Mouse (Mus musculus): ENCODE results near the gene Elavl2.
"Not testable (repeated sequence)": the region's sequence is repeated elsewhere in the genome, so short reads cannot be mapped to it uniquely, and the experiment has no call there.

Gene Elavl2

GRCm38 (mm10) chr4:91334177-91334576 is 66.4 kb downstream of the Elavl2 start:
- no peak for DNase-seq (ENCODE audit: low spot score in 2 of 2)

- no peak for DNase-seq (ENCODE audit: low spot score in 2 of 2)
These were observed 89.8 kb downstream of the Elavl2 start for GRCm38 (mm10) chr4:91310801-91311200.

- no peak for DNase-seq (ENCODE audit: low spot score in 2 of 2)
These were observed 102.9 kb downstream of the Elavl2 start for GRCm38 (mm10) chr4:91297706-91298105.

- no peak for DNase-seq (ENCODE audit: low spot score in 2 of 2)
These were observed 105.3 kb downstream of the Elavl2 start for GRCm38 (mm10) chr4:91295317-91295716.

GRCm38 (mm10) chr4:91291526-91291925 is 109.1 kb downstream of the Elavl2 start:
- no peak for DNase-seq (ENCODE audit: low spot score in 2 of 2)

GRCm38 (mm10) chr4:91290373-91290772 is 110.2 kb downstream of the Elavl2 start:
- DNase-seq (ENCODE audit: low spot score in 2 of 2): no peak

GRCm38 (mm10) chr4:91289151-91289550 is 111.4 kb downstream of the Elavl2 start:
- no peak for DNase-seq (ENCODE audit: low spot score in 2 of 2)

GRCm38 (mm10) chr4:91268390-91268789 is 132.2 kb downstream of the Elavl2 start:
- DNase-seq (ENCODE audit: low spot score in 2 of 2): no peak

- no peak for DNase-seq (ENCODE audit: low spot score in 2 of 2)
These were observed 136.7 kb downstream of the Elavl2 start for GRCm38 (mm10) chr4:91263733-91264440.

GRCm38 (mm10) chr4:91262839-91263238 is 137.7 kb downstream of the Elavl2 start:
- no peak for DNase-seq (ENCODE audit: low spot score in 2 of 2)

GRCm38 (mm10) chr4:91260622-91261021 is 140.0 kb downstream of the Elavl2 start:
- DNase-seq (ENCODE audit: low spot score in 2 of 2): no peak

- DNase-seq (ENCODE audit: low spot score in 2 of 2): no peak
These were observed 151.9 kb downstream of the Elavl2 start for GRCm38 (mm10) chr4:91248650-91249049.

- DNase-seq (ENCODE audit: low spot score in 2 of 2): not testable (repeated sequence)
These were observed 155.4 kb downstream of the Elavl2 start for GRCm38 (mm10) chr4:91245136-91245535.

- DNase-seq (ENCODE audit: low spot score in 2 of 2): no peak
These were observed 156.0 kb downstream of the Elavl2 start for GRCm38 (mm10) chr4:91244554-91244953.

GRCm38 (mm10) chr4:91243896-91244295 is 156.7 kb downstream of the Elavl2 start:
- DNase-seq (ENCODE audit: low spot score in 2 of 2): no peak

- no peak for DNase-seq (ENCODE audit: low spot score in 2 of 2)
These were observed 161.7 kb downstream of the Elavl2 start for GRCm38 (mm10) chr4:91238739-91239485.

GRCm38 (mm10) chr4:91236976-91237375 is 163.6 kb downstream of the Elavl2 start:
- DNase-seq (ENCODE audit: low spot score in 2 of 2): no peak

- DNase-seq (ENCODE audit: low spot score in 2 of 2): no peak
These were observed 165.6 kb downstream of the Elavl2 start for GRCm38 (mm10) chr4:91234941-91235340.

- no peak for DNase-seq (ENCODE audit: low spot score in 2 of 2)
These were observed 167.0 kb downstream of the Elavl2 start for GRCm38 (mm10) chr4:91233599-91233998.

GRCm38 (mm10) chr4:91230439-91230863 is 170.1 kb downstream of the Elavl2 start:
- no peak for DNase-seq (ENCODE audit: low spot score in 2 of 2)

- no peak for DNase-seq (ENCODE audit: low spot score in 2 of 2)
These were observed 172.2 kb downstream of the Elavl2 start for GRCm38 (mm10) chr4:91228341-91228740.

GRCm38 (mm10) chr4:91223811-91224210 is 176.8 kb downstream of the Elavl2 start:
- no peak for DNase-seq (ENCODE audit: low spot score in 2 of 2)

- DNase-seq (ENCODE audit: low spot score in 2 of 2): no peak
These were observed 181.3 kb downstream of the Elavl2 start for GRCm38 (mm10) chr4:91219322-91219721.
